Mouse (Mus musculus): Measurements from ENCODE around the gene Sntb2. TPM values are rescaled to one million over a fixed set of nuclear protein-coding genes. Genes with fewer than 3 reads are reported as not detected.

Gene Sntb2
- total and polyA plus RNA-seq, 3 experiments, result 3.6 to 3.8 TPM; not detected in 1

- TF ChIP-seq CHD2 (IDR thresholded peaks at IDR 0.05; ENCODE audit: low read length) (no peak), ZNF384 (IDR thresholded peaks at IDR 0.05; ENCODE audit: low read depth, low read length) (peak; percentile 97), POLR2A (IDR thresholded peaks at IDR 0.05; ENCODE audit: control insufficient read depth in 1 of 2, insufficient read depth in 1 of 2, low read depth in 1 of 2, low read length in 2 of 2, poor library complexity in 1 of 2) (no peak), RCOR1 (IDR thresholded peaks at IDR 0.05; ENCODE audit: low read depth, low read length) (peak; percentile 30; the same call in 1 of the 2 replicates), MXI1 (IDR thresholded peaks at IDR 0.05; ENCODE audit: low read depth, low read length) (no peak), USF1 (IDR thresholded peaks at IDR 0.05; ENCODE audit: low read depth, low read length) (no peak), ZKSCAN1 (IDR thresholded peaks at IDR 0.05; ENCODE audit: low read depth, low read length) (no peak), ZC3H11A (IDR thresholded peaks at IDR 0.05; ENCODE audit: low read depth, low read length) (no peak), HCFC1 (IDR thresholded peaks at IDR 0.05; ENCODE audit: low read depth, low read length) (0 out of 2 replicates have a peak, but pooled peaks have one; percentile 44), JUND (IDR thresholded peaks at IDR 0.05; ENCODE audit: low read depth, low read length) (no peak), GATA1 (IDR thresholded peaks at IDR 0.05; ENCODE audit: low read depth, low read length) (peak; percentile 75), NRF1 (IDR thresholded peaks at IDR 0.05; ENCODE audit: insufficient read depth, low read depth, low read length, poor library complexity, severe bottlenecking) (no peak)
Measured at GRCm38 (mm10) chr8:106964573-106964972, 29.0 kb downstream of the Sntb2 start (continued).

DNA sequence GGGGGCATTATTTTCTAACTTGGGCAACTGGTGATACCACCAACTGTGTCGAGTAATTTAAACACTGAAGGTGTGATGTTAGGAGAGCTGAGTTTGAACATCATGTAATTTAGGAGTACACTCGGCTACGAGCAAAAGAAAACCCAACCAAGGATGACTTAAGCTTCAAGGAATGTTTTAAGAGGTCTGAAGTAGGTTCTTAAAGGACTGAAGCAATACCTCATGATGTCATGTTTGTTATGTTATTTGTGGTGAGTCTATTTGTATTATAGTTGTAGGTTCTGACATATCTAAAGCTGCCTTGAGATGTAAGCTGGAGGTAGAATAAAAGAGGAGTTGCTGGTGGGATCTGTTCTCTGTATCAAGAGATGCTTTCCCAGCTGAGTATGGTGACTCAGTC is 34.4 kb downstream of the Sntb2 start:
- Histone ChIP-seq H3K9me3 (replicated peaks; ENCODE audit: insufficient read depth, low read length) (no peaks in the 10 kb centered on the region), H3K4me3 (ENCODE audit: control insufficient read depth in 1 of 2, insufficient read depth in 1 of 2, low read depth in 2 of 2, low read length in 2 of 2) (no peak overlapping the region), H3K9ac (ENCODE audit: control insufficient read depth, low read depth, low read length, poor library complexity, severe bottlenecking) (no peak overlapping the region), H3K27ac (ENCODE audit: control insufficient read depth, low read depth, low read length) (no peak overlapping the region), H3K27me3 (ENCODE audit: control insufficient read depth in 1 of 2, insufficient read depth in 2 of 2, low read length in 2 of 2) (no peaks in the 10 kb centered on the region), H3K36me3 (ENCODE audit: control insufficient read depth in 1 of 2, insufficient read depth in 2 of 2, low read length in 2 of 2) (peaks cover 0 to 33% of the 10 kb centered on the region in 2 experiments; a peak in 2 of 4 replicates), H3K4me1 (ENCODE audit: control insufficient read depth in 1 of 2, insufficient read depth in 2 of 2, low read length in 2 of 2) (peaks cover 22 to 30% of the 10 kb centered on the region in 2 experiments), H3K79me2 (ENCODE audit: control insufficient read depth, insufficient read depth, low read length, poor library complexity) (no peaks in the 10 kb centered on the region)
- TF ChIP-seq POLR2AphosphoS2 (IDR thresholded peaks at IDR 0.05; ENCODE audit: low read length), result no peak
- TF ChIP-seq BHLHE40 (IDR thresholded peaks at IDR 0.05; ENCODE audit: borderline replicate concordance, low read depth, low read length), result no peak
- no peak for TF ChIP-seq KAT2A (conservative IDR thresholded peaks at IDR 0.05; ENCODE audit: low read depth, low read length)
- no peak for TF ChIP-seq MYB (IDR thresholded peaks at IDR 0.05; ENCODE audit: low read depth, low read length)
- TF ChIP-seq MAFK (IDR thresholded peaks at IDR 0.05; ENCODE audit: borderline replicate concordance, low read depth, low read length), result no peak
- no peak for TF ChIP-seq RAD21 (IDR thresholded peaks at IDR 0.05; ENCODE audit: low read depth, low read length)
- no peak for TF ChIP-seq SMC3 (IDR thresholded peaks at IDR 0.05; ENCODE audit: low read depth, low read length)
- TF ChIP-seq ETS1 (IDR thresholded peaks at IDR 0.05; ENCODE audit: low read depth, low read length), result no peak
- TF ChIP-seq USF2 (IDR thresholded peaks at IDR 0.05; ENCODE audit: borderline replicate concordance in 1 of 2, insufficient read depth in 1 of 2, low read depth in 1 of 2, low read length in 2 of 2), result no peak
- TF ChIP-seq POLR2A (IDR thresholded peaks at IDR 0.05; ENCODE audit: control insufficient read depth in 1 of 2, insufficient read depth in 1 of 2, low read depth in 1 of 2, low read length in 2 of 2, poor library complexity in 1 of 2), result no peak
- no peak for TF ChIP-seq CTCF (IDR thresholded peaks at IDR 0.05 in 2 of 3, conservative IDR thresholded peaks at IDR 0.05 in 1 of 3; ENCODE audit: control insufficient read depth in 1 of 3, insufficient read depth in 1 of 3, low read depth in 2 of 3, low read length in 3 of 3, poor library complexity in 1 of 3, severe bottlenecking in 1 of 3)
- TF ChIP-seq ZC3H11A (IDR thresholded peaks at IDR 0.05; ENCODE audit: low read depth, low read length), result no peak
- TF ChIP-seq E2F4 (IDR thresholded peaks at IDR 0.05; ENCODE audit: borderline replicate concordance, low read depth, low read length), result no peak
- TF ChIP-seq MAX (IDR thresholded peaks at IDR 0.05; ENCODE audit: low read length), result no peak
- no peak for TF ChIP-seq SIN3A (IDR thresholded peaks at IDR 0.05; ENCODE audit: low read length)
- TF ChIP-seq NRF1 (IDR thresholded peaks at IDR 0.05; ENCODE audit: insufficient read depth, low read depth, low read length, poor library complexity, severe bottlenecking), result no peak
- TF ChIP-seq MXI1 (IDR thresholded peaks at IDR 0.05; ENCODE audit: low read depth, low read length), result no peak
- DNase-seq (ENCODE audit: low read depth, low spot score), result no peak
